ENCODE assay signal across 8 mouse cellular contexts in genomic region chr17:26112751-26113150, GRCm38 (mm10). TPM values are rescaled to one million over a fixed set of nuclear protein-coding genes. Genes with fewer than 3 reads are reported as not detected.
DNase-seq lines count a peak whose midpoint lies in the region; ATAC-seq and TF ChIP-seq lines count a peak whose summit lies in the region.

No protein-coding gene starts in this region.

- peaks cover 79% of the 10 kb centered on the region for H3K27me3 ChIP-seq in lung, embryonic 15.5 days
- H3K27me3 ChIP-seq in limb, embryonic 12.5 days, result peaks cover 78% of the 10 kb centered on the region

- ATAC-seq in lung, embryonic 15.5 days (ENCODE audit: borderline replicate concordance, extremely low read depth, low FRiP score, low TSS enrichment), result no peak
- ATAC-seq in erythroblast, adult 5-6 weeks (replicated peaks; ENCODE audit: low FRiP score, poor library complexity, severe bottlenecking), result 0 out of 2 replicates have a peak, but pooled peaks have one; percentile 11
- ATAC-seq in limb, embryonic 12.5 days (ENCODE audit: insufficient number of reproducible peaks, insufficient read depth, low FRiP score, low TSS enrichment, low read depth), result no peak
- no peak for ATAC-seq in cerebellum, adult (ENCODE audit: insufficient number of reproducible peaks, low FRiP score, low TSS enrichment)

- H3K4me1 ChIP-seq in lung, embryonic 15.5 days, result peaks cover 13% of the 10 kb centered on the region
- H3K4me1 ChIP-seq in limb, embryonic 12.5 days (replicated peaks), result peaks cover 17% of the 10 kb centered on the region
- peaks cover 8% of the 10 kb centered on the region for H3K4me1 ChIP-seq in olfactory bulb, adult 2 months (ENCODE audit: control insufficient read depth, insufficient read depth, low read length)

- H3K4me2 ChIP-seq in lung, embryonic 15.5 days, result peak overlapping the region; percentile 97
- H3K4me2 ChIP-seq in limb, embryonic 12.5 days, result peak overlapping the region; percentile 99

- 16% methylated on average over 14 of the region's 14 CpGs for WGBS in lung, embryonic 15.5 days
- WGBS in limb, embryonic 12.5 days, result 19% methylated on average over 14 of the region's 14 CpGs
- whole genome bisulfite sequencing in olfactory bulb, adult 2 months, result 23% methylated on average over 14 of the region's 14 CpGs

- peak overlapping the region; percentile 70 for H3K4me3 ChIP-seq in lung, embryonic 15.5 days
- H3K4me3 ChIP-seq in limb, embryonic 12.5 days (replicated peaks), result peak overlapping the region; percentile 65
- peak overlapping the region; percentile 59 for H3K4me3 ChIP-seq in olfactory bulb, adult 2 months (ENCODE audit: insufficient read depth, low read depth, low read length)

- no peak overlapping the region for H3K27ac ChIP-seq in lung, embryonic 15.5 days
- H3K27ac ChIP-seq in limb, embryonic 12.5 days, result no peak overlapping the region
- peak overlapping the region; percentile 38; the same call in 1 of the 2 replicates for H3K27ac ChIP-seq in olfactory bulb, adult 2 months (ENCODE audit: insufficient read depth, low read depth, low read length)

- H3K36me3 ChIP-seq in lung, embryonic 15.5 days, result no peaks in the 10 kb centered on the region
- H3K36me3 ChIP-seq in limb, embryonic 12.5 days, result no peaks in the 10 kb centered on the region

- no peaks in the 10 kb centered on the region for H3K9me3 ChIP-seq in lung, embryonic 15.5 days
- no peaks in the 10 kb centered on the region for H3K9me3 ChIP-seq in limb, embryonic 12.5 days

- no peak for TF ChIP-seq POLR2A in olfactory bulb, adult 2 months (IDR thresholded peaks at IDR 0.05; ENCODE audit: insufficient read depth, low read depth, low read length)

- no peak for DNase-seq in lung, adult 18-20 months
- DNase-seq in layer of hippocampus, adult 18-20 months (ENCODE audit: low spot score in 2 of 2), result no peak
- DNase-seq in frontal cortex, postnatal 14 days (ENCODE audit: low spot score in 2 of 2), result no peak

- no peak for TF ChIP-seq CTCF in olfactory bulb, adult 2 months (IDR thresholded peaks at IDR 0.05; ENCODE audit: insufficient read depth, low read depth, low read length)

- peak overlapping the region; percentile 58 for H3K9ac ChIP-seq in lung, embryonic 15.5 days
- H3K9ac ChIP-seq in limb, embryonic 12.5 days (replicated peaks), result no peak overlapping the region

RNA-seq across cellular contexts. Expression of gene Tmem8, which starts 0.3 kb away (rescaled TPM):
- polyA plus RNA-seq in lung, embryonic 15.5 days (2015; fragmentation: Nextera tagmentation; extraction: Ambion mirVana), result 1.9 and 2.7 TPM in 2 replicates
- total RNA-seq in erythroblast, adult 5-6 weeks (2015; ENCODE audit: low replicate concordance), result 9.6 and 13.2 TPM in 2 replicates
- total RNA-seq in erythroblast, adult 5-6 weeks (2017; ENCODE audit: low replicate concordance), result 4.3 and 5.0 TPM in 2 replicates
- polyA plus RNA-seq in limb, embryonic 12.5 days (2016; fragmentation: Nextera tagmentation; extraction: Ambion mirVana), result 0.55 and 0.87 TPM in 2 replicates
- not detected in 2 replicates for polyA plus RNA-seq in olfactory bulb, adult 2 months (2012; ENCODE audit: insufficient read depth, insufficient read length, low replicate concordance, missing spikeins)
- total RNA-seq in layer of hippocampus, adult 18-20 months (2021), result 10 to 100 TPM; 12.0 to 13.2 TPM

RNA-seq across cellular contexts. Expression of gene Mrpl28, which starts 10.5 kb away (rescaled TPM):
- polyA plus RNA-seq in lung, embryonic 15.5 days (2015; fragmentation: Nextera tagmentation; extraction: Ambion mirVana), result 209 and 210 TPM in 2 replicates
- 21.7 and 22.6 TPM in 2 replicates for total RNA-seq in erythroblast, adult 5-6 weeks (2015; ENCODE audit: low replicate concordance)
- total RNA-seq in erythroblast, adult 5-6 weeks (2017; ENCODE audit: low replicate concordance), result 10.1 and 11.0 TPM in 2 replicates
- 203 and 218 TPM in 2 replicates for polyA plus RNA-seq in limb, embryonic 12.5 days (2016; fragmentation: Nextera tagmentation; extraction: Ambion mirVana)
- not detected in 2 replicates for polyA plus RNA-seq in olfactory bulb, adult 2 months (2012; ENCODE audit: insufficient read depth, insufficient read length, low replicate concordance, missing spikeins)
- total RNA-seq in layer of hippocampus, adult 18-20 months (2021), result 10 to 100 TPM; 68.8 to 70.0 TPM

RNA-seq across cellular contexts. Expression of gene Nme4, which starts 17.3 kb away (rescaled TPM):
- 85.0 and 92.3 TPM in 2 replicates for polyA plus RNA-seq in lung, embryonic 15.5 days (2015; fragmentation: Nextera tagmentation; extraction: Ambion mirVana)
- total RNA-seq in erythroblast, adult 5-6 weeks (2015; ENCODE audit: low replicate concordance), result 10.0 and 15.9 TPM in 2 replicates
- total RNA-seq in erythroblast, adult 5-6 weeks (2017; ENCODE audit: low replicate concordance), result 4.2 and 5.2 TPM in 2 replicates
- 124 and 132 TPM in 2 replicates for polyA plus RNA-seq in limb, embryonic 12.5 days (2016; fragmentation: Nextera tagmentation; extraction: Ambion mirVana)
- not detected in 2 replicates for polyA plus RNA-seq in olfactory bulb, adult 2 months (2012; ENCODE audit: insufficient read depth, insufficient read length, low replicate concordance, missing spikeins)
- 1 to 10 TPM; 3.8 to 5.8 TPM for total RNA-seq in layer of hippocampus, adult 18-20 months (2021)

RNA-seq across cellular contexts. Expression of gene Decr2, which starts 22.6 kb away (rescaled TPM):
- 32.3 and 34.0 TPM in 2 replicates for polyA plus RNA-seq in lung, embryonic 15.5 days (2015; fragmentation: Nextera tagmentation; extraction: Ambion mirVana)
- total RNA-seq in erythroblast, adult 5-6 weeks (2015; ENCODE audit: low replicate concordance), result 3.1 TPM in 1 of 2 replicates, not detected in the other
- total RNA-seq in erythroblast, adult 5-6 weeks (2017; ENCODE audit: low replicate concordance), result 0.42 and 3.2 TPM in 2 replicates
- polyA plus RNA-seq in limb, embryonic 12.5 days (2016; fragmentation: Nextera tagmentation; extraction: Ambion mirVana), result 29.4 and 31.7 TPM in 2 replicates
- polyA plus RNA-seq in olfactory bulb, adult 2 months (2012; ENCODE audit: insufficient read depth, insufficient read length, low replicate concordance, missing spikeins), result not detected in 2 replicates
- total RNA-seq in layer of hippocampus, adult 18-20 months (2021), result 10 to 100 TPM; 27.4 to 29.7 TPM

RNA-seq across cellular contexts. Expression of gene Axin1, which starts 25.7 kb away (rescaled TPM):
- 16.5 and 18.9 TPM in 2 replicates for polyA plus RNA-seq in lung, embryonic 15.5 days (2015; fragmentation: Nextera tagmentation; extraction: Ambion mirVana)
- 5.6 and 6.3 TPM in 2 replicates for total RNA-seq in erythroblast, adult 5-6 weeks (2015; ENCODE audit: low replicate concordance)
- 29.1 and 33.9 TPM in 2 replicates for total RNA-seq in erythroblast, adult 5-6 weeks (2017; ENCODE audit: low replicate concordance)
- 12.5 and 28.3 TPM in 2 replicates for polyA plus RNA-seq in limb, embryonic 12.5 days (2016; fragmentation: Nextera tagmentation; extraction: Ambion mirVana)
- polyA plus RNA-seq in olfactory bulb, adult 2 months (2012; ENCODE audit: insufficient read depth, insufficient read length, low replicate concordance, missing spikeins), result not detected in 2 replicates
- total RNA-seq in layer of hippocampus, adult 18-20 months (2021), result 10 to 100 TPM; 28.3 to 28.5 TPM

Comparison
In these comparisons a context has a peak if more than half of its experiments do, and no peak if none do; other contexts are left out.
1. RNA of gene Nme4, which starts 17.3 kb away (polyA plus RNA-seq): 124 to 132 TPM in limb, embryonic 12.5 days and 85.0 to 92.3 TPM in lung, embryonic 15.5 days; not detected in olfactory bulb, adult 2 months; every median in the first group is over 10 times any median in the second.
2. Peak in every context shown above with its lines, with median percentiles within 50 percentile points of each other: H3K4me3 ChIP-seq.